Mouse (Mus musculus) neural tube, embryonic 12.5 days (tissue): ENCODE measurements around the gene Rnaseh2b. TPM values are rescaled to one million over a fixed set of nuclear protein-coding genes. Genes with fewer than 3 reads are reported as not detected.

Experiments used
- ATAC-seq: fragments of 200-750 bp; cut with Nextera tagmentation; 2 replicates; pipeline ENCODE4 v1.8.0; 2017; ENCODE audit warnings: low read depth, mild to moderate bottlenecking, moderate TSS enrichment, moderate library complexity; ENCODE audit not compliant: low FRiP score
- H3K27ac ChIP-seq: fragments of 300-500 bp; sonication (generic); 2 replicates; pipeline ENCODE4 v1.5.1; 2016
- H3K27me3 ChIP-seq: fragments of 300-500 bp; sonication (generic); replicated peaks from 2 replicates; pipeline ENCODE4 v1.6.1; 2016; ENCODE audit warnings: mild to moderate bottlenecking
- H3K36me3 ChIP-seq: fragments of 300-500 bp; sonication (generic); 2 replicates; pipeline ENCODE4 v1.6.1; 2016; ENCODE audit warnings: mild to moderate bottlenecking
- H3K4me1 ChIP-seq: fragments of 300-500 bp; sonication (generic); 2 replicates; pipeline ENCODE4 v1.6.1; 2016
- H3K4me2 ChIP-seq: fragments of 300-500 bp; sonication (generic); replicated peaks from 2 replicates; pipeline ENCODE4 v1.6.1; 2016; ENCODE audit warnings: mild to moderate bottlenecking
- H3K4me3 ChIP-seq: fragments of 300-500 bp; sonication (generic); 2 replicates; pipeline ENCODE4 v1.5.1; 2016
- H3K9ac ChIP-seq: fragments of 300-500 bp; sonication (generic); 2 replicates; pipeline ENCODE4 v1.6.1; 2016; ENCODE audit warnings: mild to moderate bottlenecking
- H3K9me3 ChIP-seq: fragments of 300-500 bp; sonication (generic); 2 replicates; pipeline ENCODE4 v1.6.1; 2016; ENCODE audit warnings: mild to moderate bottlenecking
- WGBS: fragments of 180-500 bp; shearing (Covaris S2); methylation state at CpG from one replicate; pipeline ENCODE4 v1.1.7; 2016; 5-methylcytosine and 5-hydroxymethylcytosine counted together
- polyA plus RNA-seq: library from polyadenylated mRNA; unstranded; fragments of >200 nt; fragmentation: Nextera tagmentation; extraction: Ambion mirVana; gene quantifications from 2 replicates; pipeline ENCODE4 v1.2.1, GENCODE M21; 2016

Gene Rnaseh2b
- polyA plus RNA-seq, 1 experiment from 2014 or later, result 49.1 TPM

DNA sequence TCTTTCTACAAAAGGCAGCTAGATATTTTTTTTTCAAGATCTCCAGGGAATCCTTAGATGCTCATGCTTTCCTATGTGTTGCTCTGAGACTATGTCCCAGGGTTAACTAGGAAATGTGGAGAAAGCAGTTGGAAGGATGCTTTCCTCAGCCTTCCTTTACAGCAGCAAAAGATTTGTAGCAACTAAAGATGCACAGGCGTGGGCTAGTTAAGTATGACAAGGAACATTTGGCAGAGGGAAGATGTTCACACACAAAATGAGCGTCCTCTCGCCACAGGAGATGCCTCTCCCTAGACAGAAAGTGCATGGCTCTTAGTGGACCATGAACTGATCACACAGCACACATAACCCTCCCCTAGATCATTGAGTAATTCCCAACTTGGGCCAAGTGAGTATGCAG lies 125.1 kb downstream of the Rnaseh2b start:
- 85% methylated on average over 3 of the region's 3 CpGs for WGBS

DNA sequence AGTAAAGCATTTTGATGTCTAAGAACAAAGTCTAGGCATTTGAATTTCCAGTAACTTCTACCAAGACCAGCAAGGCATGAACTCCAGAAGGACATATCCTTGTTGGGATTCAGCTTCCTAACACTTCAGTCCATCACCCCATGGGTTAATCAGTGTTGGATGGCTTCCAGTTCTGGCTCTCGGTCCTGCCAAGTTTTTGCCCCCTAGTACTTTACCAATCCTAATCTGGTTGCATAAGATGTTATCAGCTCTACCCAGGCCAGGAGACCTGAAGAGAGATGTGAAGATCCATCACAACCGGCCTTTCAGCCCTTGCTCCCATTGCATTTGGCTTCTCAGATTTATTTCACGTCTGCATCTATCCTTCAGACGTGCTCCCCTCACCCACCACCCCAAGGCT lies 129.9 kb downstream of the Rnaseh2b start:
- H3K4me3 ChIP-seq, result no peak overlapping the region
- H3K36me3 ChIP-seq, result no peaks in the 10 kb centered on the region
- no peaks in the 10 kb centered on the region for H3K9me3 ChIP-seq
- no peaks in the 10 kb centered on the region for H3K27me3 ChIP-seq
- H3K4me2 ChIP-seq, result no peak overlapping the region
- H3K9ac ChIP-seq, result no peak overlapping the region
- ATAC-seq, result no peak
- 84% methylated on average over 4 of the region's 4 CpGs for WGBS
- H3K4me1 ChIP-seq, result peaks cover 5% of the 10 kb centered on the region; the same call in 1 of the 2 replicates
- no peak overlapping the region for H3K27ac ChIP-seq

More for the DNA sequence above, 125.1 kb downstream of the Rnaseh2b start:
- no peak for ATAC-seq
- H3K36me3 ChIP-seq, result no peaks in the 10 kb centered on the region
- H3K4me2 ChIP-seq, result no peak overlapping the region
- H3K4me1 ChIP-seq, result peaks cover 21% of the 10 kb centered on the region; the same call in 1 of the 2 replicates
- H3K27ac ChIP-seq, result no peak overlapping the region
- no peak overlapping the region for H3K9ac ChIP-seq
- no peaks in the 10 kb centered on the region for H3K27me3 ChIP-seq
- no peak overlapping the region for H3K4me3 ChIP-seq
- no peaks in the 10 kb centered on the region for H3K9me3 ChIP-seq

Other genes starting within 250 kb of the Rnaseh2b start
- 3.8 and 5.5 TPM in 2 replicates for gene Dleu7, start 458 bp downstream of the Rnaseh2b start, polyA plus RNA-seq
- 0.19 and 0.27 TPM in 2 replicates for gene Gucy1b2, start 163.7 kb downstream of the Rnaseh2b start, polyA plus RNA-seq